Comparison of ENCODE assay signal across 19 mouse cellular contexts in genomic region chr1:59904630-59905295, GRCm38 (mm10).
"Had no signal": no experiment of that assay in that cellular context is flagged by ENCODE, and none has a peak within 500 bp of the region (broad histone marks: within the 10 kb centered on the region; RNA-seq: fewer than 3 reads in every experiment).

No protein-coding gene starts in this region.

- H3K4me1 ChIP-seq: limb, embryonic 12.5 days; limb, embryonic 15.5 days; neural tube, embryonic 12.5 days; neural tube, embryonic 15.5 days had no signal

- H3K36me3 ChIP-seq: limb, embryonic 12.5 days; limb, embryonic 15.5 days; neural tube, embryonic 12.5 days; neural tube, embryonic 15.5 days had no signal

- H3K9me3 ChIP-seq: limb, embryonic 12.5 days; limb, embryonic 15.5 days; megakaryocyte, embryonic 14.5 days; neural tube, embryonic 12.5 days; neural tube, embryonic 15.5 days had no signal

- DNase-seq: kidney, adult 8-10 months; kidney, postnatal 14 days; kidney, postnatal 4 days; left cerebral cortex, postnatal 4 days; liver, postnatal 0 days; lung, embryonic 14.5 days; midbrain, embryonic 14.5 days; right cerebral cortex, adult 18-20 months; right cerebral cortex, postnatal 14 days; right cerebral cortex, postnatal 4 days; thymus, adult 18-20 months; thymus, postnatal 4 days had no signal

- H3K4me3 ChIP-seq: limb, embryonic 12.5 days; limb, embryonic 15.5 days; megakaryocyte, embryonic 14.5 days; neural tube, embryonic 12.5 days; neural tube, embryonic 15.5 days had no signal

- H3K27me3 ChIP-seq: limb, embryonic 12.5 days; limb, embryonic 15.5 days; neural tube, embryonic 12.5 days; neural tube, embryonic 15.5 days had no signal

- ATAC-seq: intestine, postnatal 0 days; liver, postnatal 0 days; lung, postnatal 0 days had no signal
